Mouse (Mus musculus) thymus, postnatal 25 days (tissue): ENCODE data around the gene Glp2r.

Experiments used
- DNase-seq: peaks from one replicate; pipeline ENCODE4 v3.0.0; 2022

Glp2r gene

GRCm38 (mm10) chr11:67771053-67771452 is at the start of gene Glp2r:
Gene Glp2r (minus strand): TSS chr11:67771153.
- no peak for DNase-seq

- DNase-seq, result peak; percentile 9
Measured at GRCm38 (mm10) chr11:67820221-67820620, 49.3 kb upstream of the Glp2r start.

- no peak for DNase-seq
Measured at GRCm38 (mm10) chr11:67819604-67820003, 48.7 kb upstream of the Glp2r start.

DNA sequence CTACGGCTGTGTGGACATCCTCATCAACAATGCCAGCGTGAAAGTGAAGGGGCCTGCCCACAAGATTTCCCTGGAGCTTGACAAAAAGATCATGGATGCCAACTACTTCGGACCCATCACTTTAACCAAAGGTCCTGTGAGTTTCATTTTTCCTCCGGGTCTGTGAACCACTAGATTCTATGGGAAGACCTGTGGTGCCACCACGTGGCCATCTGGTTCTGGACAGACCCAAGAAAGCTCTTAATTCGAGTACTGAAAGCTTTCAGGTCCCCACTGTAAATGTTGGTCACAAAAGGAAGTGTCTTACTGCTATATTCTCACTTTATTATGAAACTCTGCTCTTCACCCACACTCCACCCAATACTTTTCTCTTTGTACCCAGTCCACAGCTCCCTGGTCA is 40.6 kb upstream of the Glp2r start:
- no peak for DNase-seq

DNA sequence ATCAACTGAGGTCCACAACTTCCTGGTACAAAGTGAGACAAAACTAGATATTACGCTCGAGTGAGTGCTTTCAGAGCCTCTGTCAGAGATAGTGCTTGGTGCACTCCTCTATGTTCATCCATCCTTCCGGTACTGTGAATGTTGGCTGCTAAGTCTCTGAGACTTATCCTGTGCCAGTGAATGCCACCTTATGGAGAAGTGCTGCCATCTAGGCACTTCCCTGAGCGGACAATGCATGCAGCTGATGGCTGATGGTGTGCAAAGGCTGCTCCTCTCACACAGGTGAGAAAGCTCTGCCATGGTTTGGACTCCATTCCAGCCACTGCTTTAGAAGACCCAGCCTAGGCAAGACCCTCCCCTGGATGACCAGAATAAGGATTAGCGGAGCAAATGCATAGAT is 37.1 kb upstream of the Glp2r start:
- DNase-seq, result no peak

- DNase-seq, result no peak
Measured at GRCm38 (mm10) chr11:67806832-67807597, 36.1 kb upstream of the Glp2r start.

DNA sequence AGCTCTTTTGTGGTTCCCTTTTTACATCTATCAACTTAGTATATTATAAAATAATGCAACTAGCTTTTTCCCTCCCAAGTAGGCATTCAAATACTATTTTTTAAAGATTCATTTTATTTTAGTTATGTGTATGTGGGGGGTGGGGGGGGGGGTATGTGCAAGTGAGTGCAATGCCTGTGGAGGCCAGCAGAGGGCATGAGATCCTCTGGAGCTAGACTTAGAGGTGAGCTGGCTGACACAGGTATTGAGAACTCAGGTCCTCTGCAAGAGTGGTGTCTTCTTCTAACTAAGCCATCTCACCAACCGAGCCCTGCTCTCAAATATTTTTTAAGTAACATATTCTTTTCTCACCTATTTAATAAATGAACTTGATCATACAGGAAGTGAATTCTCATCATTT is 34.6 kb upstream of the Glp2r start:
- no peak for DNase-seq

- DNase-seq, result no peak
Measured at GRCm38 (mm10) chr11:67801169-67801568, 30.2 kb upstream of the Glp2r start.

DNA sequence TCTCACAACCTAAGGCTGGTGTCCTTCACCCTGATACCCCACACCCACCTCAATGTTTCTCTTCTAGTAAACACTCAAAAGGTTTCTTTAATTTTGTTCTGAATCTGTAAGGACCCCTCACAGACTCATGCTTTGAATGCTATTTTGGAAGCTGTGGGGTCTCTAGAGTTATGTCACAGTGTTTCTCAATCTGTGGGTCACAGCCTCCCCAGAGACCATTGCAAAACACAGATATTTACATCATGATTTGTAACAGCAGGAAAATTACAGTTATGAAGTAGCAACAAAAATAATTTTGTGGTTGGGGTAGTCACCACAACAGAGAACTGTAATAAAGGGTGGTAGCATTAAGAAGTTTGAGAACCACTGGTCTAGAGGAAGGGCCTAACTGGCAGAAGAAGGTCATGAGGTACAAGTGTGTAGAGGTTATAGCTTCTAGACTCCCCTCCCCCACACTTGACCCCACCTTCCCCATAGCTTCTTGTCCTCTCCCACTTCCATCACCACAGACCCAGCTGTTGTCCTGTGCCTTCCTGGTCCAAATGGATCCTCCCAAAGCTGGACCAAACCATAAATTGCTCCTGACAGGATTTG is 29.3 kb upstream of the Glp2r start:
- no peak for DNase-seq

- no peak for DNase-seq
Measured at GRCm38 (mm10) chr11:67797931-67798330, 27.0 kb upstream of the Glp2r start, which contains the start of gene Dhrs7c. Gene Dhrs7c (plus strand): TSS chr11:67798187.

DNA sequence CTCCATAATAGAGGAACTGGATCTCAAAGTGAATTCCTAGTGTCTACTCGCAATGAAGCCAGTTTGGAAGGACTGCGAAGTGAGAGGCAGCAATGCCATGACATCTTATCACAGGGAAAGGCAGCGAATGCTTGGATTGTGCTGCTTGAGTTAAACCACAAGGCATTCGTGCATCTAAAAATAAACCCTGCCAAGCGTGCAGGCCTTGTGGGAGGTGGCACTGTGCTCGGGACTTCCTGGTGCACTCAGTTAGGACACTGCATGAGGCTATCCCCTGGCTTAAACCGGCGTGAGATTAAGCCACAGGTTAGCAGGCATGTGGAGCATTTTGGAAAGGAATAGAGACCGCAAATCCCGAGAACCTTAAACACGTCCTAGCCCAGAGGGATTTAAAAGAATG is 19.2 kb upstream of the Glp2r start:
- DNase-seq, result no peak

DNA sequence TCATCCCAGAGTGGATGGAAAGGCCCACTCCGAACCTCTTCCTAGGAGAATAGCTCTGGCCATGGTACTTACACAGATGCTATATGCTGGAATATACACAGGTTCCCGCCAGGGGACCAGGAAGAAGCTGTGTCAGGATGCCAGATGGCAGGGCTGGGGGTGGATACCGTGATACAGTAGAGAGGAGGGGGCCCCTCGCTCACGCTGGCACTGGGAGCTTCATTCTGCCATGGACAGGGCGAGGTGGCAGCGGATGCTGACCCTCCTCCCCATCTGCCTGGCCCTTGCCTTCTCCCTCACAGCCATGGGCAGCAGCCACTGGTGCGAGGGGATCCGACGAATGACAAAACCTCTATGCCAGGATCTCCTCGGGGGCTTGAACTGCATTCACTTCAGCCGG is 3.4 kb upstream of the Glp2r start, which contains the start of gene Gsg1l2:
TSS of gene Gsg1l2 (plus strand) at position 230 of the 400 bp plus-strand sequence.
- no peak for DNase-seq

DNA sequence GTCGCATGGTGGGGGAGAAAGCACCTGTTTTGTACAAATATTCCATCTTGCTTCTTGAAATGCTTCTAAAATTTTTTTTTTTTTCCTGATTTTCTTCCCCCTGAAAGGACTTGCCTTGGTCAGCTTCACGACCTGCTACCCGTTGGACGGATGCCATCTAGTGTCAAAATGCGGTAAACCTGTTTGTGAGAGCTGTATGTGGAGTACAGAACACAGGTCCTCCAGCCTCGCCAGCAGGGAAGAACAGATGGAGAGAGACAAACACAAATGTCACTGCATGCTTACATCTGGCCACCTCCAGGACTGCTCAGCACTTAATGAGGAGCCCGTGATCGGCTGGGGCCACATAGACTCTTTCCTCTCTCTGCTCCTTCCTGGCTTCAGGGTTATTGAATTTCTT is 1.6 kb upstream of the Glp2r start:
- DNase-seq, result peak; percentile 9

GRCm38 (mm10) chr11:67771691-67772090 is 738 bp upstream of the Glp2r start:
- DNase-seq, result no peak

GRCm38 (mm10) chr11:67757373-67758167 is 13.4 kb downstream of the Glp2r start:
- DNase-seq, result no peak

- DNase-seq, result no peak
Measured at GRCm38 (mm10) chr11:67756287-67756686, 14.7 kb downstream of the Glp2r start.

GRCm38 (mm10) chr11:67741569-67741968 is 29.4 kb downstream of the Glp2r start:
- no peak for DNase-seq

DNA sequence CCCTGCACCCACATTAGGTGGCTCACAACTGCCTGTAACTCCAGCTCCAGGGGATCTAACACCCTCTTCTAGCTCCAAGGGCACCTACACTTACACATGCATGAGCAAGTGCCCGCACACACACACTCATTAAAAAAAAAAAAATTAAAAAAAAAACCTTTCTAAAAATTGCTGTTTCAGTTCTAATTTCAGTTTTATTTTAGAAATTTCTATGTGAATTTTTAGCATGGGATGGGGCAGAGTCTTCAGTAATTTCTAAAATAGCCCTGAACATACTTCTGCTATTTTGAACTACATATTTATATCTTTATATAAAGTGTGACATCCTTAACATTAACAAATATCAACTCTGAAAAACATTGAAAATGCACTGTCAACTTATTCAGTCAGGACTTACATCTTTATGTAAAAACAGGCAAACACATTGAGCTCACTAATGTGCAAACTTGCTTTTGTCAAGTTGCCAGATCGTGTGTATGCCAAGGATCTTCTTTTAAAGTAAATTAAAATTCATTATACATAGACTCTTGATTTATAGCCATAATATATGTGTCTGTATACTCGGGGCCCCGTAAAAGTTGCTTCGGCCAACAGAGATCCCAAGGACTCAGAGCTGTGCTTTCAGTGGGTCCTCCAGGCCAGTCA is 32.0 kb downstream of the Glp2r start:
- no peak for DNase-seq

DNA sequence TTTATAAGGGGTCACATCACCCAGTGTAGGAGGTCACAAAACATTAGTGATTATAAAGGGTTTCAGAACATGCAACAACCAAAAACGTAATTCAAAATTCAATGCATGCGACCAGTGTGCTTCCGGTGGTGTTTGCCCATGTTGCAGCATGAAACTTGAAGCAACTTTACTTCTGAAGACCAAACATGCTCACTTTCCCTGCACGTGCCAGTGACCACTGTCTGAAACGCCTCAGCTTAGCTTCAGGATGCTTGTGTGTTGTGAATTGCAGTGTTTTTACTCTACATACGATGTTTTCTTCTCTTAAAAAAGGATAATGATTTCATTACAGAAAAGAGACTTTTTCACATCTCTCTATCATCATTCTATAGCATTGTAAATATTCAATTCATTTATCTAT is 32.6 kb downstream of the Glp2r start:
- no peak for DNase-seq

- no peak for DNase-seq
Measured at GRCm38 (mm10) chr11:67734597-67734996, 36.4 kb downstream of the Glp2r start.

DNA sequence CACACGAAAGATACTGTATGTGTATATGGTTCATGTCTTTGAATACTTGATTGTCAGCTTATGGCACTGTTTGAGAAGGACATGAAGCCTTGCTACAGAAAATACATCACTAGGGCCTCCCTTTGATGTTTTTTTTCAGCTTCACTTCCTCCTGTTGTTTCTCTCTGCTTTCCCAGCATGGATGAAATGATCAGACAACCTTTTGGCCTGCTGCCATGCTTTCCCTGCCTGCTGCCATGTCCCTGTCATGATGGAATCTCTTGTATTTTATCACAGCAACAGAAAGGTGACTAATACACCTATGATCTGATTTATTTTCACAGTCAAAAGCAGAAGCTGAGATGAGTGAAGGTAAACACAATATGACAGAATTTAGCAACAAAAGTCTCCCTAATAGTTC is 37.2 kb downstream of the Glp2r start:
- no peak for DNase-seq

DNA sequence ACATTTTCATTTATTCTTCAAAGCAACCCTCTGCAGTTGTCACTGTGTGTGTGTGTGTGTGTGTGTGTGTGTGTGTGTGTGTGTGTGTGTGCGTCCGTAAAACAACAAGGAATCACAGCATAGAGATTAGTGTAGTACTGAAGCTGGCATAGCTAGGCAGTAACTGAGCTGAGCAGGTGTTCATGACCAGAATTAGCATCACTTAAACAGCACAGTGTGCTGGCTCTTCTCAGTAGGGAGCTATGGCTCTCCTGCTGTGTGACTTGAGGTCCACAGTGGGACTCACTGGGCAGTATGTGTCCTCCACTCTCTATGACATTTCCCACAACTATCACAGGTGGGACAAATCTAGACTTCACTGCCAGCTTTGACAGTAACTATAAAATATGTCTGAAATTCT is 39.9 kb downstream of the Glp2r start:
- no peak for DNase-seq

- no peak for DNase-seq
Measured at GRCm38 (mm10) chr11:67728726-67729125, 42.2 kb downstream of the Glp2r start.
